Mouse (Mus musculus) frontal cortex, postnatal 36 days (tissue): ENCODE measurements around the gene Tlk1.

Experiments
- DNase-seq, 2 experiments: peaks; one replicate each; pipeline ENCODE4 v3.0.0; 2022; ENCODE audit warnings: low spot score in 2 of 2

Tlk1 gene

DNA sequence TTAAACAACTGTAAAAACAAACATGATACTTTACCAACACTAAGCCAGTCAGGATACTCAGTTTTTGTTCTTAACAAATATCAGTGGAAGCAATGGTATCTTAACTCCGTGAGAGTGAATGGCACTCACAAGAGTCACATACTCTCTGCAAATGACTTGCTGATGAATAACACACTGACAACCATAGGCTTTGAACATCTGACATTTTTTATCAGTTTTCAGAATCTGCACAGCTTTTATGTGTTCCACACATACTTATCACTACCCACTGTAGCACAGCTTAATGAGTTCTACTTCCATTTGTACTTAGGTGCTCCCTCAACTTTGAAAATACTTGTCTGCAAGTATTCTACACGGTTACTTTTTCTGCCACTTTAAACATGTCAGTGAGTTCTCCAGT, 35.3 kb downstream of the Tlk1 start:
- DNase-seq, result no peak

DNA sequence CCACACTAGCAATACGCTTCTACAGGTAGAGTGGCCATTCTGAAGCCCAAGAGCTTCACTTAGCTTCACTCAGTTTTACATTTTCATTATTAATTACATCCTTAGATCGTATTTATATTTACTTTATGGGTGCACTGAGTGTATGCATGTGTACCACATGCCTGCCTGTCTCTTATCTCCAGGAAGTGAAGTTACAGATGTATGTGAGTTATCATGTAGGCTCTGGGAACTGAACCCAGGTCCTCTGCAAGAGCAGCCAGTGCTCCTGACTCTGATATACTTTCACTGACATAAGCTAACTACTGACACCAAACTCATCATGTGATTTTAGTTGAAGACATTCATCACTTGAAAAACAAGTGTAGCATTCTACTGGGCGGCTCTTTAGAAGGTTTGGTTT, 36.2 kb downstream of the Tlk1 start:
- no peak for DNase-seq

DNA sequence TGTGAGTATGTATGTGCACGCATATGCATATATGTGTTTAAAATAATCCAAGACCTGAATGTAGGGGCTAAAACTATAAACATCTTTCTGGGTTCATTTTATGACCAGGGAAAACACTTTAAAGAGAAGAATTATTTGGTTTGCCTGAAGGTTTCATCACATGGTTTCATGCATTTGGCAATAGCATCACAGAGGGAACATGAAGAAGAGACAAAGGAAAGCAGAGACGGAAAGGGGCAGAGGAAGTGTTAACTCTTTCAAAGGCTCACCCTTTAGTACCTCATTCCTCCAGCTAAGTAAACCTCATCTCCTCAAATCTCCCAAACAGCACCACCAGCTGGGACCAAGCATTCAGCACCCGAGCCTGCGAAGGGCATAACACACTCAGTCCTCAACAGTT, 41.1 kb downstream of the Tlk1 start:
- no peak for DNase-seq

DNA sequence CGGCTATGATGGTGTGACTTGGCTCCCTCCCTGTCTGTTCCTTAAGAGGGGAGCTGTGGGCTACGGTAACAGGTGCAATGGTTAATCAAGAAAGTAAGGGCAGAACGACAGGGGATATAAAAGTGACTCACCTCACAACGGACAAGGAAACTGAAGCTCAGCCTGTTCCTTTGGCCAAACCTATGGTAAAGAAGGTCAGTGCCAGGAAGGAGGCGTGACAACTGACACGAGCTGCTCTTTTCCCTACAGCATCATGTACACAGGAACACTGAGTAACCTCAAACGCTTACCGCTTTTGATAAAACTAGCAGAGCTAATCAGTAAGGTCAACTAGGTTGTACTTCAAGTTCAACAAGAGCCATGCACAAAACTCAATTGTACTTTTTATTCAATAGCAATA, 42.0 kb downstream of the Tlk1 start:
- DNase-seq, result no peak

DNA sequence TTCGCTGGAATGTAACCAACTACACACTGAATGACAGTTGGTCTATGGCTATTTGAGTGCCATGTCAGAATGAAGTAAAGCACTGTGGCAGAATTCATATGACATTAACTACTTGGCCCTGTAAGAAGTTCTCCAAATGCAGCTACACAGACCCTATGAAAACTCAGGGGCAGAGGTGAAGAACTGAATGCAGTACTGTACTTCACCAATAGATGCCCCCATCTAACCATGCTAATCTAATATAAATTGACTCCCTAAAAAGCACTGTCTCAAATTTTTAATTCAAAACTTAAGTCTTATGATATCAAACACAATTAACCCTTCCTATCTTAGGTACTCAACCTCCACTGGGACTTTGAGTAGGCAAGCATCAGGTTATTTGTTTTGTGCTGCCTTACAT, 45.9 kb downstream of the Tlk1 start:
- DNase-seq, result peak in 1 of 2 experiments; percentile 29

DNA sequence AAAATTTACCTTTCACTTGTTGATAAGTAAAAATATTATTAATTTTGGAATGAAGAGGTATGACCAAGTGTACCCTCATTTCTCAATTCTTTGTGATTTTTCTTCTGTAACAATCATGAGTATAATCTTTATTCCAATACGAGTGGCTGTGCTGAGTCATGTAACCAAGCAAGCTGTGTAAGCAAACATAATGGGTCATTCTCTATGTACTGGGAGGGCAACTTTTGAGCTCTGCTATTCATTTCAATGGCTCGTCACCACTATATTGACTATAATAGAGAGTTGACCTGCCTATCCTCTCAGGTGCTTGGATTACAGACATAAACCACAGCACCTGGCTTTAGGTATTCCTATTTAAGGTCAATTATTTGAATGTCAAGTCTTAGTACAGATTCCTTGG, 48.8 kb downstream of the Tlk1 start:
- DNase-seq, result no peak

DNA sequence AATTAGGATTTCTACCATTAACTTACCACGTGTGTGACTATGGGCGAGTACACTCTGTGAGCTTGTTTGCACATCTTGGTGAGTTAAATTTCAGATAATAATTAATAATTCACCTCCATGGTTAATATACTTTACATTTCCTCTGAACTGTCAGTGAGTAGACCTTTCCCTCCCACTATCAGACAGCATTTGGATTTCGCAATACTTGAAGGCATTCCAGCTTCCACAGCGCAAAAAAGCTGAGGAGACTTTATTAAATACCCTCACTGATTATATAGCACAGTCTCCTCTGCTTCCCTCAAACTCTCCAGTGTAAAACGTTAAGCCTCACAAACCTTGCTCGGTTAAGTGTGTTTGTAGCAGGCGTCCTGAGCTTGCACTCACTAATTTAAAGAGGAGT, 60.8 kb downstream of the Tlk1 start:
- no peak for DNase-seq

DNA sequence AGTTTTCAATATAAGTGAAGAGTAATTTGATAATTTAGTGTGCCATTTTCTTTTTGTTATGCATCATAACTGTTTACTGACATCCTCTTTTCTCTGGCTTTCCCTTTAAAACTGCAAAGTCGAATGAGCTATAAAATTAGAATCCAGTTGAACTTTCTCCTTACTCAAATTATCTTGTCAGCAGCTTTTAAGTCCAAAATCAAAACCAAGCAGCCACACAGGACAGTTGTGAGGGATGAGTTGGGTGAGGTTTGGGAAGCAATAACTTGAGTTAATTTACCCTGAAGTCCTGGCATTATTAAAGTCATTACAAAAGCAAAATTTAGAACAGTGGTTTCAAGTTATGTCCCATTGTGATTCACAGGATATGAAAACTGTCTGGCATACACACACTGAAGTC, 62.8 kb downstream of the Tlk1 start:
- no peak for DNase-seq

DNA sequence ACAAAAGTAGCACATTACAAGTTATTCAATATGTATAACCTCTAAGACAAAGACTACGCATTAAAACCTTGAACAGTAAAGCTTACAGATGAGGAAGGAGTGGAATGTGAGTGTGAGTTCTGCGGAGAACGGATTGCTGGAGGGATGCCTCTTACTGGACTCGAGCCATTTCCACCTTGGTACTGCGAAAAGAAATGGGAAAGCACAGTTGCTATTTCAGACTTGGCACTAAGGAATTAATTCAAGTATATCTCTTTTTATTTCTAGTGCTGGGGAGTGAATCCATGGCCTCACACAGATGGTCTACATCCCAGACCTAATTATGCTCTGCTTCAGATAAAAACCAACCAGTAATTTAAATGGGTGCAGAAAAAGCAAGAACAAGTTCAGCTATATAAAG, 73.4 kb downstream of the Tlk1 start:
- peak; percentile 16 to 47 for DNase-seq

DNA sequence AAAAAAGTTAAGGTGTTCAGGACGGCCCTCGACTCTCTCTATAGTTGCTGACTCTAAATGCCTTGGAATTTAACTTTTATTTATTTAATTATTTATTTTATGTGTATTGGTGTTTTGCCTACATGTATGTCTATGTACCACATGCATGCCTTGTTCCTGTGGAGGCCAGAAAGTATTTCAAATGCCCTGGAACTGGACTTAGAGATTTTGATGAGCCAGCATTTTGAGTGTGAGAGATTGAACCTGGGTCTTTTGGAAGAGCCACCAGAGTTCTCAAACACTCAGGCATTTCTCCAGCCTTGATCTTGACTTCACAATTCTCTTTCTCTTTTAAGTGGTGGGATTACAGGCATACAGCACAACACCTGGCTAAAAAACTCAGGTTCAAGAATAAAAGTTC, 73.9 kb downstream of the Tlk1 start:
- no peak for DNase-seq

DNA sequence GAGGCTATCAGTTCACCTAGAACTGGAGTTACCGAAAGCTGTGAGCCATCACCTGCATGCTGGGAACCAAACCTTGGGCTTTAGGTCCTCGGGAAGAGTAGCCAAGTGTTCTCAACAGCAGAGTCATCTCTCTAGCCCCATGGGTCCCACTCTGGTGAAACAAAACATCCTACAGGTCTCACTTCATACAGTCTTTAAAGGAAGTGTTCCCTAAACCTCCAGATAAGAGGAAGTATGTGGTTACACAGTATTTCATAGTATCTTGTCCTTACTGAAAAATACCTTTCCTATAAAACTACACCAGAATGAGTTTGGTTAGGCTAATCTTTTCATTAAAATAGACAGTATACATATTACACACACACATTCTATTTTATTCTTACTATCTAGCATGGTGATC, 82.9 kb downstream of the Tlk1 start:
- no peak for DNase-seq

DNA sequence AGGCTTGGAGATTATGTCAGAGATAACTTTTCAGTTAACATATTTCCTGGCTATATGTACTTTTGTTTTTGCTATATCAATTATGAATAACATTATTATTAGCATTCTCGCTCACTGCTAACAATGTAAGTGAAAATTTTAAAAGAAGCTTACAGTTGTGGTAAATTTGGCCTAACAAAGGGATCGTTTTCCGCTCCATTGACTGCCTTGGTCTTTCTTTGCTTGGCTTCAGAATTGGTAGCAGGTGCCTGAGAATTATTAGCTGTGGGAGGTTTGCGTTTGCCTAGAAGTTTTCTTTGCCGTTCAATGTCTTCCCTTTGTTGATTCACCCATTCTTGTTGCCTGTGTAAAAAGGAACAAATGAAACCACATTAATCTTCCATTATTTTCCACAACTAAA, 83.6 kb downstream of the Tlk1 start:
- DNase-seq, result no peak

DNA sequence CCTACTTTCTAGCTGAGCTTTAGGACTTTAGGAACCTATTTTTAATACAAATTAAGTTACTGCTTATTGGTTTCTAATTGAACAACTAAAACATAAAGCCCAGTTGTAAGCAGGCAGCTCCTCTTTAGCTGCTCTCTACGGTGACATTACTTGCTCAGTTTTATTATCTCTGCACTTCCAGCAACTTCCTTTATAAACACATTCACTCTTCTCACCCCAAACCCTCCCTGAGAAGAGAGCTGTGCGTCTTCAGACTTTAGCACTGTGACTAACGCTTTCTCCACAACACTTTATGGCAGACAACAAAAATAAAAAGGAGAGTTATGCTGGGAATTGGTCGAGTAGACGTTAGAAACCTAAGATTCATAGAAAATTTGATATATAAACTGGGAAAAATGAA, 89.5 kb downstream of the Tlk1 start:
- no peak for DNase-seq

DNA sequence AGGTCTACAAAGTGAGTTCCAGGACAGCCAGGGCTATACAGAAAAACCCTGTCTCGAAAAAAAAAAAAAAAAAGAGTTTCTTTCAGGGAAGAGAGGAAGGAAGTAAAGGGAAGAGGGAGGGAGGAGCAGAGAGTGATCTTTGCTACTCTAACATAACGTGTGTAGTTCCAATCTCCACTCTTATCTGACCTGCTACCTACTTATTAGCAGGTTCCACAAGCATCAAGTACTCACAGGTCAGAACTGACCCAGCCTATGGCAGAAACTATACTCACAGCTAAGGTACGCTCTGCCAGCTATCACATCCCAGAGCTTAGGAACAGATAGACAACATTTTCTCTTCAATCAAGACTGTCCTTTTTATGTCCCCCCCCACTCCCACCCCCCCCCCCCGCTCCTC, 90.0 kb downstream of the Tlk1 start:
- no peak for DNase-seq

DNA sequence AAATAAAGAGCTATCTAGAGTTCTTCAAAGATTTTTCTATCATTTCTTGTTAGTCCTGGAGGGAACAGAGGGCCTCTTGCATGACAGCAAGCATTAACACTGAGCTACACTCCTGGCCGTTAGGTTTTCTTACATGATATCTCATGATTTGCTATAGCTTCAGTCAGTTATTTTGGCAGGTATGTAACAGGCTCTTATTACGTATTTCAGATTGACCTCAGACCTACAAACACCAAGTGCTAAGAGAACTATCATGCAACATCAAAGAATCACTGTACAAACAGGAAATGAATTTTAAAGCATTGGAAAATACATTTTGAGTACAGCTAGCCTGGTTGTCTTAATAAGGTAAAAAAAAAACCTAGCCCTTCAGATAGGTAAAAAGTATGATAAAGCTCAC, 98.4 kb downstream of the Tlk1 start:
- no peak for DNase-seq

DNA sequence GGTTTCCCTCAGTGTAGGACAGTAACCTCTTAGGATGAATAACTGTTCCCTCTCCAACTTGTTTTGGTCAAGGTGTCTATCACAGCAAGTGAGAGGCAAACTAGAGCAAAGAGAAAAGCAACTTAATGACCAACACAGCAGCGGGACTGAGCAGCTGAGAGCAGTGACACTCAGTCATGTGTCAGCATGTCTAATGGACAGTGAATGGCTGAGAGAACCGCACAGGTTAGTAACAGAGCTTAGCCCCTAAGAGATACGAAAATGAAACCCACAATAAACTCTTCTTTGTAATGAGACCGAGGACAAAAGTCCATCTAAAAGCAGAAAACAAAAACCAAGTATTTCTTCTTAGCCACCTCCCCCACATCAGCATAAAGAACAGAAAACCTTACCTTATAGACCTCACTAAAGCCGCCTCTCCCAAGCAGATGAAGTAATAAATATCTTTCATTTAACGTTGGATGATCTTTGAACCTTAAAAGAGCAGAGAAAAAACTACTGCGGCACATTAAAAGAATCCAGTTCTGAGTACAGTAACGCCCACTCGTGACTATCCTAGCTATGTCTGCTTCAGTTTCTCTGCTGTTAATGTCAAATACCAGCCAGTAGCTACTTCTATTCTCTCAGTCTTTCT, 101.8 kb downstream of the Tlk1 start:
- DNase-seq, result no peak

DNA sequence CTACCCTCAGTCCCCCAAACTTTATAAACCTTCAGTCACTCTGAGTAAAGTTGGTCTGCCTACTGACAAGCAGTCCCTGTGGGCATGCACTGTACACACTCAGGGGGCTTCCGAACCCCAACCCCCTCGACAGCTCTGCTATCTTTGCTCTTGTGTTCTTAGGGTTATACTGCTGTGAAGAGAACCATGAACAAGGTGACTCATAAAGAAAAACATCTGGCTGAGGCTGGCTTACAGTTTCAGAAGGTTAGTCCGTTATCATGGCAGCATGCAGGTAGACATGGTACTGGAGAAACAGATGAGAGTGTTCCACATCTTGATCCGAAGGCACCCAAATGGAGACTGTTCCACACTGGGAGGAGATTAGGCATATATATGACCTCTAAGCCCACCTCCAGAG, 114.7 kb downstream of the Tlk1 start:
- DNase-seq, result no peak

DNA sequence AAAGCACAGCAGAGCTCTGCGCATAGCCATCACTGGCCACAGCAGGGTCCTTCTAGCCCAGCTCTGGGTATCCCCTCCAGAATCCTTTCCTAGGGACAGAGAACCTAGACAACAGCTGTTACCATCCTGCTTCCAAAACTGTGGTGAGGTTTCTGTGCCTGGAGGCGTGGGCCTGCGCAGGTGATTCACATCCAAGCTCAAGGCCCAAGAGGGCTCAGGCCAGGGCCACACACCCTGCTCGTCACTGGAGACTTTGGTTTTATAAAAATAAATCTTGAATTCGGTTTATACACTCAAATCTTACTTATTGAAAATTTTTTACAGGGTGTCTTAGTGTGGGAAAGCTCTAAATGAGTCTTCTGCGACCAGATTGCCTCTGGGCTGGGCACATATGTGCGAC, 115.3 kb downstream of the Tlk1 start:
- DNase-seq, result no peak

DNA sequence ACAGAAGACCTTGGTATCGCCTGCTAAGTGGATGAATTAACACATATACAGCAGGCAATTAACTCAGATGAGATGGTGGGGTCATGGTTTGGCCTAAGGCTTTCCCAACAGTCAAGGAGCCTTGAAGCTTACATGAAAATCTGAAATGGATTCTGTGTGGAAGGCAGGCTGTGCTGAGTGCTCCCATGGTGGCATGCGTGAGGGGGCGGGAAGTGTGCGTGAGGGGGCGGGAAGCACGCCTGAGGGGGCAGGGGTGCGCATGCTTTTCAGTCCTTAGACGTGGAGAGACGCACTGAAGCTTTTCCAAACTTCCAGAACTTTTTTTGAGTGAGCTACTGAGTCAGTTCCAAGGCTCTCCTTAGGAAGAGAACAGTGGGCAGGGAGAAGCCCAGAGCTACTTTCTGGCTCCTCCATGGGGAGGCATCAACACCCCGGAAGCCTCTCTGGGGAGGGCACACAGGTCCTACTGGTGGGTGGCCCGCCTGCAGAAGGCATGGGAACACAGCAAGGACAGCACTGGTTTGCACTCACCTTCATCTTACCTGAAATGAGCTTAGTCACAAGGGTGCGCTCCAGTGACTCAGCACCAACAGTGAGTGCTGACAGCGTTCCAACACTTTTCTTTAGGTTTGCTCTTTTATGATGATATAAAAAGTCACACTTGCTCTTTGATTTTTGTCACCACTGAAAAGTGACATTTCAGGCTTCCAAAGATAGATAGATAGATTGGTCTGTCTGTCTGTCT, 116.4 kb downstream of the Tlk1 start:
- peak; percentile 28 to 42 for DNase-seq

DNA sequence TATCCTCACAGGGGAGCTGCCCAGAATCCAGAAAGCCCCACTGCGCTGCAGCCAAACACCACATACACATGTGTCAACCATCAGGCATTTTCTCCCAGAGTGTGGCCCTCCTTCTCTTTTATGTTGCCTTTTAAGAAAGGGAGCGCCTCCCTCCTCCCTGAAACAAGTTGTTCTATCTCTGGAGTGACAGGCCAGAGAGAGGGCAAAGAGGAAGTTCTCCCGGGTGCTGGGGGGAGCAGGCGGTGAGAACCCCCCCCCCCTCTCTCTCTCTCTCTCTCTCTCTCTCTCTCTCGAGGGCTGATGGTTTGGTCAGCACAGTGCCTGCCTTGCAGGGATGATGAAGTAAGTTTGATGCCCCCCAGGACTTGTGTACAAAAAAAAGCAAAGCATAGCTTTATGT, 123.1 kb downstream of the Tlk1 start:
- DNase-seq, result no peak

DNA sequence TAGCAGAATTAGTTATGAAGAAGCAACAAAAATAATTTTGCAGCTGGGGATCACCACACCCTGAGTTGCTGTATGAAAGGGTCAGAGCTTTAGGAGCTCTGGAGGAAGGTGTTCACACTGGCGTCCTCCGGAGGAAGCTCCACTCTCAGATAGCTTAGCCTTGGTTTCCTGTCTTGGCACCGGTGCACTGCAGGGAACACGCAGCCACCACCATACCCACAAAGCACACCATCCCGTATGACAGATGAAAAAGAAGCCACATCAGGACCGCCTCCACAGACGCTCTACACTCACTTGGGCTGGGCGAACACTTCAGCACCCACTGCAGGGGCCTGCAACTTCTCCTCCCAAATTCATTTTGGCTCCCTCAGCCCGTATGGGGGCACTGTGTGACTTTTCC, 124.0 kb downstream of the Tlk1 start:
- no peak for DNase-seq

DNA sequence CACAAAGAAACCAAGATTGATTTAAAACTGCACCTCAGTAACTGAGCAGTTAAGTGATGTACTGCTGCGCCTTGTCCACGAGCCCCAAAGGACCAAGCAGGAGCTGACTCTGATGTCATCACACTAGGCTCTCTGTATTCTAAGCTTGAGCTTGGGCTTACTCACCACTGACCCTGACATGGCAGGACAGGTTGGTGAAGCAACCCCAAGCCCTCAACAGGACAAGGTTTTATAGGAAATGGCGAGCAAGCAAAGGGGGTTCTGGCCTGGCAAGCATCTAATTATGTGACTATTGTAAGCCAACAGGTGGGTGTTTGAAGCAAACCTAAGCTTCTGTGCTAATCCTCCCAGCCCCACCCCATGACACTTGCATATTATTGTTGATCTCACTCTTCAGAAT, 124.7 kb downstream of the Tlk1 start:
- no peak for DNase-seq

DNA sequence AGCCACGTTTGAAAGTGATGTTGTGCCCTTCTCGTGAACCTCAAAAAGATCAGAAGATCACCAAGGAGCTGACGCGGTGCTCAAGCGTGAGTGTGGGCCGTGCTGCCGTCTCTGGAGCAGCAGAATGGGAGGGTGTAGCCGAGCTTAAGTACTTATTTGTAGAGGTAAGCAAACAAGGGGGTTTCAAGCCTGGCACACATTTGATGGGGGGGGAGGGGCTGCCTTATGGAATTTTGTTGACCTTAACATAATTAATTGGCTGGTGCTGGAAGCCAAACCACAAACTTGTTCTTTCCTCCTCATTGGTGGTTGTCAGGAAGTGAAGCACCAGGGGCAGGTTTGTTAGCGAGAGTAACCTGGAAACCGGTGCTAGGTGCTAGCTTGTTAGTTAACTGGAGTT, 129.8 kb downstream of the Tlk1 start:
- no peak for DNase-seq

DNA sequence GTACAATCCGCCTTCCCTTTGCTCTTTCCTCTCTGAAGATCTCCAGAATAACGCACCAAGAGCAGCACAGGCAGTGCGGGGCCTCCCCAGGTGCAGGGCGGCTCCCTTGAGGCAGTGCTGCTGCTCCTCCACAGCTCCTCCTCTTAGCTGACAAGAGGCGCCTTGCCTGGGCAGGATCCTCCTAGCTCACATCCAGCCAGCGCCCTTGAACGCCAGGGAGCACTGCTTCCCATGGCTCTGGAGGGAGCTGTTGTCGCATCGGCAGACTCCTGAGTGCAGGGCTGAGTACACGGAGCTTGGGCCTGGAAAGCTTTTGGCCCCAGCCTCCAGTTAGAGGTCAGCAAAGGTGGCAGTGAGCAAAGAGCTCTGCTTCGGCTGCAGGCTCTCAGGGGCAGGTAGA, 135.3 kb downstream of the Tlk1 start:
- DNase-seq, result no peak
